Mouse (Mus musculus) lung, postnatal 10 days (tissue): ENCODE results near the gene Mprip.

Experiments
- DNase-seq: peaks from one replicate; pipeline ENCODE4 v3.0.0; 2021

Mprip gene

GRCm38 (mm10) chr11:59808170-59808960 lies 147.3 kb downstream of the Mprip start:
- DNase-seq: no peak

- peak; percentile 73 for DNase-seq
Observed at GRCm38 (mm10) chr11:59809071-59809669, 148.1 kb downstream of the Mprip start.

GRCm38 (mm10) chr11:59809670-59810474 lies 148.8 kb downstream of the Mprip start, which contains the start of gene Flcn:
TSS of gene Flcn (minus strand) at chr11:59810016.
- DNase-seq: peak; percentile 89

- DNase-seq: no peak
Observed at GRCm38 (mm10) chr11:59810480-59811158, 149.5 kb downstream of the Mprip start.

- no peak for DNase-seq
Observed at GRCm38 (mm10) chr11:59811211-59811610, 150.1 kb downstream of the Mprip start.

GRCm38 (mm10) chr11:59813276-59813675 lies 152.2 kb downstream of the Mprip start:
- no peak for DNase-seq

- DNase-seq: no peak
Observed at GRCm38 (mm10) chr11:59814311-59814710, 153.2 kb downstream of the Mprip start.

GRCm38 (mm10) chr11:59814936-59815335 lies 153.8 kb downstream of the Mprip start:
- DNase-seq: no peak

GRCm38 (mm10) chr11:59815482-59816065 lies 154.5 kb downstream of the Mprip start:
- DNase-seq: no peak

- DNase-seq: no peak
Observed at GRCm38 (mm10) chr11:59817916-59818315, 156.8 kb downstream of the Mprip start.

- DNase-seq: no peak
Observed at GRCm38 (mm10) chr11:59821625-59822024, 160.5 kb downstream of the Mprip start.
